Mouse (Mus musculus): ENCODE results near the gene Cryba2. TPM values are rescaled to one million over a fixed set of nuclear protein-coding genes. Genes with fewer than 3 reads are reported as not detected.

Cryba2 gene
- polyA plus RNA-seq, 1 experiment from 2014 or later = not detected

DNA sequence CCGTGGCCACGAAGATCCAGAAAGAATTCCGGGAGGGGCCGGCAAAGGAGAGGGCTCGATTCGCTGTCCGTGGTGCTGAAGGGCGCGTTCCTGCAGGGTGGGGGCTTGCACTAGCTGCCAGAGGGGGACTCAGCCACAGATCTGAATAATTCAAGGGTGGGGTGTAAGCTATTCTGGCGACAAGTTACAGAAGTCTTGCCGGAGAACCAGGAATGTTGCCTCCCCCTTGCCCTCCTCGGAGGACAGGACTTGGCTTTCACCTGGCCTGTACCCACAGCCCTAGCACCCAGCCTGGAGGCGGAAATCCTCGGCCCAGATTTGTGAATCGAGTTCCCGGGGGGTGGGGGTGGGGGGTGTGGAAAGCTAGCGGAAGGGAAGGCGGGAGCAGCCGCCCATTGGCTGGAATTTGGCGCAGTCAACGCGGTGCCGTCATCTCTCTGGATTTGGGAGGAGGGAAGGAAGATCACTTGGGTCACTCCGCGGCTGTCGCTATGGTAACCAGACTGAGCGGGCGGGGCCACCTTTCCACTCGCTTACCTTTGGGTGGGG is 34.7 kb downstream of the Cryba2 start:
- ATAC-seq (ENCODE audit: insufficient number of reproducible peaks, insufficient read depth, low FRiP score, low read depth) = no peak
- Histone ChIP-seq H3K4me2 (ENCODE audit: low read length) (peak overlapping the region; percentile 57), H3K9ac (ENCODE audit: low read length) (no peak overlapping the region), H3K4me3 (ENCODE audit: control insufficient read depth in 1 of 2, insufficient read depth in 1 of 2, low read depth in 1 of 2, low read length in 2 of 2) (peak overlapping the region; percentile 20 to 26), H3K9me3 (ENCODE audit: control insufficient read depth, low read length) (no peaks in the 10 kb centered on the region), H3K27me3 (ENCODE audit: control insufficient read depth, insufficient read depth, low read length) (peaks cover 77% of the 10 kb centered on the region), H3K4me1 (ENCODE audit: control insufficient read depth in 2 of 2, insufficient read depth in 2 of 2, low read length in 2 of 2) (peaks cover 10 to 17% of the 10 kb centered on the region in 2 experiments), H3K36me3 (ENCODE audit: control insufficient read depth, insufficient read depth, low read length) (no peaks in the 10 kb centered on the region), H3K27ac (replicated peaks in 1 of 2; ENCODE audit: control insufficient read depth in 1 of 2, insufficient read depth in 1 of 2, low read depth in 2 of 2, low read length in 2 of 2) (no peak overlapping the region)
- under 1% methylated on average over 29 of the region's 29 CpGs for WGBS

DNA sequence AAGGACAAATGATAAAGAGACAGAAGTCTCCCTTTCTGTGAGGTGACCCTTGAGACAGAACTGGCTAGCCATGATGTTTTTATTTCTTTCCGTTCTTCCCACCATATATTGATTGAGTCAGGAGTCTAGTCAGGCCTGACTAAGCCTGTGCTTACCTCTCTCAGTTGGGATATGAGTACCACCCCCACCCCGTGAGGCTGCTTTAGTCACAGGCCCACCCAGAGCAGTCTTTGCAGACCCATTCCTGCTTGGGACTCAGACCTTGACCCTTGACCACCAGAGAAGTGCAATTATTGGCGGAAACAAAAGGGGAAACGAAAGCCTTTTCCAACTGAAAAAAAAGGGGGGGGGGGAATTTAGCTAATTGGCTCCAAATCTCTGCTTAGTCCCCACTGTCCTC is 35.3 kb downstream of the Cryba2 start:
- H3K27ac ChIP-seq (replicated peaks in 1 of 2; ENCODE audit: control insufficient read depth in 1 of 2, insufficient read depth in 1 of 2, low read depth in 2 of 2, low read length in 2 of 2) = no peak overlapping the region
- no peaks in the 10 kb centered on the region for H3K36me3 ChIP-seq (ENCODE audit: control insufficient read depth, insufficient read depth, low read length)
- H3K4me3 ChIP-seq (ENCODE audit: control insufficient read depth in 1 of 2, insufficient read depth in 1 of 2, low read depth in 1 of 2, low read length in 2 of 2) = peak overlapping the region in 1 of 2 experiments; percentile 20; a peak in 1 of 4 replicates
- no peaks in the 10 kb centered on the region for H3K9me3 ChIP-seq (ENCODE audit: control insufficient read depth, low read length)
- peaks cover 10 to 17% of the 10 kb centered on the region in 2 experiments for H3K4me1 ChIP-seq (ENCODE audit: control insufficient read depth in 2 of 2, insufficient read depth in 2 of 2, low read length in 2 of 2)
- H3K27me3 ChIP-seq (ENCODE audit: control insufficient read depth, insufficient read depth, low read length) = peaks cover 83% of the 10 kb centered on the region
- no peak for ATAC-seq (ENCODE audit: insufficient number of reproducible peaks, insufficient read depth, low FRiP score, low read depth)
- whole genome bisulfite sequencing = 9% methylated on average over 4 of the region's 4 CpGs
- H3K4me2 ChIP-seq (ENCODE audit: low read length) = peak overlapping the region; percentile 57
- no peak overlapping the region for H3K9ac ChIP-seq (ENCODE audit: low read length)

DNA sequence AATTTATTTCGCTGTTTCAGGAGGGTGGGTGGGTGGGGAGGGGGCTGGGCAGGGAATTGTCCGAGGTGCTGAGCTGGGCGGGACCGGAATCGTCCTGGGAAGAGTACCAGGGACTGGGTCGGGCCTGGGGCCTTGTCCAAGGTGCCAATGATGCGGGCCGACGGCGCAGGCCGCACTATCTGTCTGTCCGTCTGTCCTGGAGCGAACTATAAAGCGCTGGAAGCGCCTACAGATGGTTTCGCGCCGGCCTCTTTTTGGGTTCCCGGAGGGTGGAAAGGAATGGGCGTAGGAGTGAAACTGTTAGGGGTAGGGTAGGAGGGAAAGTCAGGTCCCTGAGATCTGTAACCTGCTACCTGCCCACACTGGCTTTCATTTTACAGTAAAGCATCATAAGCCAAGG is 35.7 kb downstream of the Cryba2 start:
- 4% methylated on average over 20 of the region's 20 CpGs for WGBS
- Histone ChIP-seq H3K9me3 (ENCODE audit: control insufficient read depth, low read length) (no peaks in the 10 kb centered on the region), H3K4me2 (ENCODE audit: low read length) (no peak overlapping the region), H3K4me1 (ENCODE audit: control insufficient read depth in 2 of 2, insufficient read depth in 2 of 2, low read length in 2 of 2) (peaks cover 10 to 17% of the 10 kb centered on the region in 2 experiments), H3K27ac (replicated peaks in 1 of 2; ENCODE audit: control insufficient read depth in 1 of 2, insufficient read depth in 1 of 2, low read depth in 2 of 2, low read length in 2 of 2) (no peak overlapping the region), H3K27me3 (ENCODE audit: control insufficient read depth, insufficient read depth, low read length) (peaks cover 88% of the 10 kb centered on the region), H3K36me3 (ENCODE audit: control insufficient read depth, insufficient read depth, low read length) (no peaks in the 10 kb centered on the region), H3K9ac (ENCODE audit: low read length) (no peak overlapping the region), H3K4me3 (ENCODE audit: control insufficient read depth in 1 of 2, insufficient read depth in 1 of 2, low read depth in 1 of 2, low read length in 2 of 2) (no peak overlapping the region)
- no peak for ATAC-seq (ENCODE audit: insufficient number of reproducible peaks, insufficient read depth, low FRiP score, low read depth)

DNA sequence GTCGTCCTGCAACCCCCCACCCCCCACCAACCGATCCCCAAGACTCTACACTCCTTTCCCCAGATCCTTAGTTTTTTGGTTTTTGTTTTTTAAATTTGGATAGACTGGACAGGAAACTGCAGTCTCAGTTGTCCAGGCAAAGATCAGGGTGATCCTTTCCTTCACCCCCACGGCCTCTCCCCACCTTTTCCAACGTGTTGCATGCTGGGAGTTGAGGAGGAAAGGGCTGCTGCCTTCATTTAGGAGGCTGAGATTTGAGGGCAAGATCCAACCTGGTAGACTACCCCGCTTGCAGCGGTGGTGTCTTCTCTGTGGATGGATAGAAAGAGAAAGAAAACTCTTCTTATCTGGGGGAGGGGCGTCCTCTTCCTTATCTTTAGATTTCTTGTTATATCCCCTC is 36.2 kb downstream of the Cryba2 start:
- Histone ChIP-seq H3K9ac (ENCODE audit: low read length) (no peak overlapping the region), H3K4me1 (ENCODE audit: control insufficient read depth in 2 of 2, insufficient read depth in 2 of 2, low read length in 2 of 2) (peaks cover 10 to 17% of the 10 kb centered on the region in 2 experiments), H3K27me3 (ENCODE audit: control insufficient read depth, insufficient read depth, low read length) (peaks cover 92% of the 10 kb centered on the region), H3K4me3 (ENCODE audit: control insufficient read depth in 1 of 2, insufficient read depth in 1 of 2, low read depth in 1 of 2, low read length in 2 of 2) (no peak overlapping the region), H3K27ac (replicated peaks in 1 of 2; ENCODE audit: control insufficient read depth in 1 of 2, insufficient read depth in 1 of 2, low read depth in 2 of 2, low read length in 2 of 2) (no peak overlapping the region), H3K36me3 (ENCODE audit: control insufficient read depth, insufficient read depth, low read length) (no peaks in the 10 kb centered on the region), H3K4me2 (ENCODE audit: low read length) (no peak overlapping the region), H3K9me3 (ENCODE audit: control insufficient read depth, low read length) (no peaks in the 10 kb centered on the region)
- no peak for ATAC-seq (ENCODE audit: insufficient number of reproducible peaks, insufficient read depth, low FRiP score, low read depth)
- 2% methylated on average over 7 of the region's 7 CpGs for WGBS

DNA sequence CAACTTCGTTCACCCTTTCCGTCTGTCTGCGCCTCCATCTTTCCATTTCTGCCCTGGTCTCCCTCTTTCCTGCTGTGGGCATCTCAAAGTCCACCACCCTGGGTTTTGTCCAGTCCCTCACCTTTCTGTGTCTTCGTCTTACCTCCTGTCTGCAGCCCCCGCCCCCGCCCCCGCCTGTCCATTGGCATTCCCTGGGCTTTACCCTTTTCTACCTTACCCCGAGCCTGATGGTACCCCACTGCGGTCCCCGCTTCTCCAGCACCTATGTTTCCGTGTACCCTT is 36.6 kb downstream of the Cryba2 start:
- Histone ChIP-seq H3K4me2 (ENCODE audit: low read length) (peak overlapping the region; percentile 95; the same call in 1 of the 2 replicates), H3K4me3 (ENCODE audit: control insufficient read depth in 1 of 2, insufficient read depth in 1 of 2, low read depth in 1 of 2, low read length in 2 of 2) (peak overlapping the region in 1 of 2 experiments; percentile 58; a peak in 1 of 4 replicates)
- WGBS = 2% methylated on average over 10 of the region's 11 CpGs

DNA sequence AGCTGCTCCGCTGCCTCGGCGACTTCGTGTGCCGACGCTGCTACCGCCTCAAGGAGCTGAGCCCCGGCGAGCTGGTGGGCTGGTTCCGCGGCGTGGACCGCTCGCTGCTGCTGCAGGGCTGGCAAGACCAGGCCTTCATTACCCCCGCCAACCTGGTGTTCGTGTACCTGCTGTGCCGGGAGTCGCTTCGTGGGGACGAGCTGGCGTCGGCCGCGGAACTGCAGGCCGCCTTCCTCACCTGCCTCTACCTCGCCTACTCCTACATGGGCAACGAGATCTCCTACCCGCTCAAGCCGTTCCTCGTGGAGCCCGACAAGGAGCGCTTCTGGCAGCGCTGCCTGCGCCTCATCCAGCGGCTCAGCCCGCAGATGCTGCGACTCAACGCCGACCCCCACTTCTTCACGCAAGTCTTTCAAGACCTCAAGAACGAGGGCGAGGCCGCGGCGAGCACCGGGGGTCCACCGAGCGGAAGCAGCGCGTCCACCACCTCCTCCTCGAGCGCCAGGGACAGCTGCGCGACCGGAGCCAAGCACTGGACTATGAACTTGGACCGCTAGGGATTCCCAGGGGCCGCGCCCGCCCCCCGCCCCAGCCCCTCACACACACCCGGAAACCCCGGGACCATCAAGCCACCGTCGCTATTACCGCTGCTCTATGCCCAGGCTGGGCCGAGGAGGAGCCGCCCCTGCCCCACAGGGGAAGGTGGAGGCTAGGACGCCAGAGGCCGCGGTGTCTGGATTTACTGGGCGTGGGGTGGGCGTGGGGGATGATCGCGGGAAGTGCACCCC is 37.1 kb downstream of the Cryba2 start:
- Histone ChIP-seq H3K36me3 (ENCODE audit: control insufficient read depth, insufficient read depth, low read length) (no peaks in the 10 kb centered on the region), H3K4me1 (ENCODE audit: control insufficient read depth in 2 of 2, insufficient read depth in 2 of 2, low read length in 2 of 2) (peaks cover 10 to 17% of the 10 kb centered on the region in 2 experiments), H3K9me3 (ENCODE audit: control insufficient read depth, low read length) (no peaks in the 10 kb centered on the region), H3K27ac (replicated peaks in 1 of 2; ENCODE audit: control insufficient read depth in 1 of 2, insufficient read depth in 1 of 2, low read depth in 2 of 2, low read length in 2 of 2) (no peak overlapping the region), H3K9ac (ENCODE audit: low read length) (peak overlapping the region; percentile 25; the same call in 1 of the 2 replicates), H3K27me3 (ENCODE audit: control insufficient read depth, insufficient read depth, low read length) (peaks cover 100% of the 10 kb centered on the region), H3K4me3 (ENCODE audit: control insufficient read depth in 1 of 2, insufficient read depth in 1 of 2, low read depth in 1 of 2, low read length in 2 of 2) (peak overlapping the region; percentile 53 to 58; a peak in 3 of 4 replicates), H3K4me2 (ENCODE audit: low read length) (peak overlapping the region; percentile 95)
- WGBS = 1% methylated on average over 74 of the region's 74 CpGs
- ATAC-seq (ENCODE audit: insufficient number of reproducible peaks, insufficient read depth, low FRiP score, low read depth) = no peak

More for the DNA sequence above, 36.6 kb downstream of the Cryba2 start:
- Histone ChIP-seq H3K36me3 (ENCODE audit: control insufficient read depth, insufficient read depth, low read length) (no peaks in the 10 kb centered on the region), H3K27me3 (ENCODE audit: control insufficient read depth, insufficient read depth, low read length) (peaks cover 96% of the 10 kb centered on the region), H3K9me3 (ENCODE audit: control insufficient read depth, low read length) (no peaks in the 10 kb centered on the region), H3K9ac (ENCODE audit: low read length) (no peak overlapping the region), H3K27ac (replicated peaks in 1 of 2; ENCODE audit: control insufficient read depth in 1 of 2, insufficient read depth in 1 of 2, low read depth in 2 of 2, low read length in 2 of 2) (no peak overlapping the region), H3K4me1 (ENCODE audit: control insufficient read depth in 2 of 2, insufficient read depth in 2 of 2, low read length in 2 of 2) (peaks cover 10 to 17% of the 10 kb centered on the region in 2 experiments)
- ATAC-seq (ENCODE audit: insufficient number of reproducible peaks, insufficient read depth, low FRiP score, low read depth) = no peak

DNA sequence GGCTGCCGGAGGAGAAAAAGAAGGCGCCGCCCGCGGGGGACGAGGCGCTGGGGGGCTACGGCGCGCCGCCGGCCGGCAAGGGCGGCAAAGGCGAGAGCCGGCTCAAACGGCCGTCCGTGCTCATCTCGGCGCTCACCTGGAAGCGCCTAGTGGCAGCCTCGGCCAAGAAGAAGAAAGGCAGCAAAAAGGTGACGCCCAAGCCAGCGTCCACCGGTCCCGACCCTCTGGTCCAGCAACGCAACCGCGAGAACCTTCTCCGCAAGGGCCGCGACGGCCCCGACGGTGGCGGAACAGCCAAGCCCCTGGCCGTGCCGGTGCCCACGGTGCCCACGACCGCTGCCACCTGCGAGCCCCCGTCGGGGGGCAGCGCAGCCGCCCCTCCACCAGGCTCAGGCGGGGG is 37.8 kb downstream of the Cryba2 start:
- peak overlapping the region; percentile 53 to 58 for H3K4me3 ChIP-seq (ENCODE audit: control insufficient read depth in 1 of 2, insufficient read depth in 1 of 2, low read depth in 1 of 2, low read length in 2 of 2)
- H3K36me3 ChIP-seq (ENCODE audit: control insufficient read depth, insufficient read depth, low read length) = no peaks in the 10 kb centered on the region
- H3K4me1 ChIP-seq (ENCODE audit: control insufficient read depth in 2 of 2, insufficient read depth in 2 of 2, low read length in 2 of 2) = peaks cover 10 to 17% of the 10 kb centered on the region in 2 experiments
- H3K9ac ChIP-seq (ENCODE audit: low read length) = peak overlapping the region; percentile 25; the same call in 1 of the 2 replicates
- ATAC-seq (ENCODE audit: insufficient number of reproducible peaks, insufficient read depth, low FRiP score, low read depth) = no peak
- no peaks in the 10 kb centered on the region for H3K9me3 ChIP-seq (ENCODE audit: control insufficient read depth, low read length)
- under 1% methylated on average over 47 of the region's 48 CpGs for WGBS
- H3K27ac ChIP-seq (replicated peaks in 1 of 2; ENCODE audit: control insufficient read depth in 1 of 2, insufficient read depth in 1 of 2, low read depth in 2 of 2, low read length in 2 of 2) = no peak overlapping the region
- H3K4me2 ChIP-seq (ENCODE audit: low read length) = peak overlapping the region; percentile 95
- peaks cover 100% of the 10 kb centered on the region for H3K27me3 ChIP-seq (ENCODE audit: control insufficient read depth, insufficient read depth, low read length)

All from heart, embryonic 14.5 days (tissue).